Mouse (Mus musculus) small intestine, adult 2 months (tissue): ENCODE data around the gene Rab3il1.

Source experiments
- CTCF ChIP-seq: fragments of 200-500 bp; IDR thresholded peaks from 2 replicates; pipeline ENCODE4 v1.5.1; 2012; ENCODE audit warnings: low read depth, mild to moderate bottlenecking, control low read depth, inconsistent platforms, low read length, moderate library complexity, mixed read lengths; ENCODE audit not compliant: insufficient replicate concordance, insufficient read length; ENCODE audit errors: extremely low read depth
- POLR2A ChIP-seq: fragments of 200-500 bp; IDR thresholded peaks from 2 replicates; pipeline ENCODE4 v1.6.1; 2012; ENCODE audit warnings: low read depth, mild to moderate bottlenecking, control low read depth, inconsistent platforms, low read length, moderate library complexity

DNA sequence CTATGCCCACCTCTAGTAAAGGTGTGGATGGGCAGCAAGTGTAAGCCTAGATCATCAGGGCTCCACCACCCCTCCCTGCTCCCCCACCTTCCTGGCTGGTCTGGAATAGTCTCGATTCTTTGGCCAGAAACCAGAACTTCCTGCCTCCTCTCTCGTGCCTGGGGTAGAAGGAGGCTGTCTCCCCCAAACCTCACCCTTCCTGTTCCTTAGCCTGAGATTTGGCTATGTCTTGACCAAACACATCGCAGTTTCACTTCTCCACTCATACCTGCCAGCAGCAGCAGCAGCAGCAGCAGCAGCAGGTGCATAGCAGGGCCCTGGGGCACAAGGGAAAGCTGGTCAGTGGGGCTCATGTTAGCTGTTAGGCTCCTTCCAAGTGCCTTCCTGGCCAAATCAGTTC lies 45.5 kb downstream of the Rab3il1 start:
- TF ChIP-seq CTCF (no peak), POLR2A (no peak)
